Mouse (Mus musculus) kidney, adult 2 months (tissue): ENCODE results near the gene E2f4. TPM values are rescaled to one million over a fixed set of nuclear protein-coding genes. Genes with fewer than 3 reads are reported as not detected.

Experiments used
- DNase-seq: peaks from one replicate; pipeline ENCODE4 v3.0.0; 2021
- H3K27ac ChIP-seq: fragments of 200-500 bp; 2 replicates; pipeline ENCODE4 v1.5.1; 2012; ENCODE audit warnings: low read depth, low read length, control low read depth, inconsistent platforms; ENCODE audit not compliant: insufficient read depth
- H3K27me3 ChIP-seq: fragments of 200-500 bp; replicated peaks from 2 replicates; pipeline ENCODE4 v1.6.1; 2012; ENCODE audit warnings: mild to moderate bottlenecking, moderate library complexity, low read length, inconsistent platforms; ENCODE audit not compliant: control insufficient read depth, insufficient read depth
- H3K36me3 ChIP-seq: fragments of 200-500 bp; 2 replicates; pipeline ENCODE4 v1.6.1; 2012; ENCODE audit warnings: mild to moderate bottlenecking, moderate library complexity, low read length, inconsistent platforms; ENCODE audit not compliant: control insufficient read depth, insufficient read depth
- H3K4me1 ChIP-seq: fragments of 200-500 bp; 2 replicates; pipeline ENCODE4 v1.6.1; 2011; ENCODE audit warnings: low read length; ENCODE audit not compliant: control insufficient read depth, insufficient read depth
- H3K4me3 ChIP-seq: fragments of 200-500 bp; 2 replicates; pipeline ENCODE4 v1.5.1; 2011; ENCODE audit warnings: mild to moderate bottlenecking, low read depth, low read length, control low read depth; ENCODE audit not compliant: insufficient read depth
- CTCF ChIP-seq: fragments of 200-500 bp; conservative IDR thresholded peaks from 2 replicates; pipeline ENCODE4 v1.5.1; 2011; ENCODE audit warnings: low read depth, mild to moderate bottlenecking, control low read depth, low read length, moderate library complexity, mixed read lengths; ENCODE audit not compliant: insufficient read depth, insufficient read length
- POLR2A ChIP-seq: fragments of 200-500 bp; IDR thresholded peaks from one replicate; pipeline ENCODE4 v1.6.1; 2011; ENCODE audit warnings: low read depth, low read length, control low read depth
- WGBS: fragments of 180-500 bp; shearing (Covaris S2); methylation state at CpG from one replicate; pipeline ENCODE4 v1.1.7; 2018; 5-methylcytosine and 5-hydroxymethylcytosine counted together
- polyA plus RNA-seq: library from polyadenylated mRNA; depleted of rRNA; stranded (reverse); fragments of >200 nt; gene quantifications from 2 replicates; pipeline ENCODE4 v1.2.3, GENCODE M21; 2012

E2f4 gene
- polyA plus RNA-seq, 1 experiment = 88.1 TPM

GRCm38 (mm10) chr8:105304325-105305210 lies 7.1 kb downstream of the E2f4 start:
- Histone ChIP-seq H3K36me3 (no peaks in the 10 kb centered on the region; the same call in none of the 2 replicates), H3K4me3 (no peak overlapping the region), H3K27ac (no peak overlapping the region), H3K4me1 (peaks cover 9% of the 10 kb centered on the region; the same call in 1 of the 2 replicates), H3K27me3 (no peaks in the 10 kb centered on the region)
- TF ChIP-seq POLR2A (no peak), CTCF (no peak)
- DNase-seq = no peak
- 55% methylated on average over 9 of the region's 9 CpGs for WGBS

GRCm38 (mm10) chr8:105305211-105306145 lies 8.0 kb downstream of the E2f4 start, which contains the start of gene Elmo3:
Gene Elmo3 (plus strand): TSS chr8:105305601.
- WGBS = 6% methylated on average over 27 of the region's 30 CpGs
- Histone ChIP-seq H3K4me1 (peaks cover 9% of the 10 kb centered on the region; the same call in 1 of the 2 replicates), H3K36me3 (no peaks in the 10 kb centered on the region; the same call in 1 of the 2 replicates), H3K4me3 (peak within 1 kb of the TSS; percentile 66), H3K27ac (peak within 1 kb of the TSS; percentile 60), H3K27me3 (no peaks in the 10 kb centered on the region)
- peak; percentile 93 for DNase-seq
- peak; percentile 77 for TF ChIP-seq POLR2A
- TF ChIP-seq CTCF = 0 out of 2 replicates have a peak, but pooled peaks have one; percentile 4

GRCm38 (mm10) chr8:105306146-105306691 lies 8.8 kb downstream of the E2f4 start:
- Histone ChIP-seq H3K36me3 (no peaks in the 10 kb centered on the region; the same call in 1 of the 2 replicates), H3K27me3 (no peaks in the 10 kb centered on the region), H3K4me3 (peak overlapping the region; percentile 66), H3K4me1 (peaks cover 9% of the 10 kb centered on the region; the same call in 1 of the 2 replicates), H3K27ac (no peak overlapping the region)
- WGBS = 24% methylated on average over 5 of the region's 5 CpGs
- TF ChIP-seq POLR2A = no peak
- no peak for TF ChIP-seq CTCF
- DNase-seq = no peak

GRCm38 (mm10) chr8:105307670-105308069 lies 10.2 kb downstream of the E2f4 start:
- no peaks in the 10 kb centered on the region for H3K27me3 ChIP-seq
- no peaks in the 10 kb centered on the region for H3K36me3 ChIP-seq
- 82% methylated on average over 13 of the region's 13 CpGs for WGBS
- no peak overlapping the region for H3K27ac ChIP-seq
- H3K4me3 ChIP-seq = no peak overlapping the region
- H3K4me1 ChIP-seq = peaks cover 9% of the 10 kb centered on the region; the same call in 1 of the 2 replicates
- no peak for TF ChIP-seq CTCF
- TF ChIP-seq POLR2A = no peak
- DNase-seq = no peak

GRCm38 (mm10) chr8:105308428-105308827 lies 11.0 kb downstream of the E2f4 start:
- H3K4me3 ChIP-seq = no peak overlapping the region
- no peaks in the 10 kb centered on the region for H3K36me3 ChIP-seq
- H3K27ac ChIP-seq = no peak overlapping the region
- WGBS = 95% methylated on average over 10 of the region's 10 CpGs
- peaks cover 9% of the 10 kb centered on the region; the same call in 1 of the 2 replicates for H3K4me1 ChIP-seq
- DNase-seq = no peak
- TF ChIP-seq CTCF = no peak
- TF ChIP-seq POLR2A = no peak
- no peaks in the 10 kb centered on the region for H3K27me3 ChIP-seq

GRCm38 (mm10) chr8:105309142-105309847 lies 11.8 kb downstream of the E2f4 start:
- Histone ChIP-seq H3K27ac (no peak overlapping the region), H3K27me3 (no peaks in the 10 kb centered on the region), H3K4me3 (no peak overlapping the region), H3K4me1 (peaks cover 9% of the 10 kb centered on the region; the same call in 1 of the 2 replicates), H3K36me3 (no peaks in the 10 kb centered on the region)
- 75% methylated on average over 15 of the region's 15 CpGs for WGBS
- TF ChIP-seq POLR2A = no peak
- no peak for TF ChIP-seq CTCF
- DNase-seq = no peak
